Mouse (Mus musculus): ENCODE results near the gene Nfe2.

DNA sequence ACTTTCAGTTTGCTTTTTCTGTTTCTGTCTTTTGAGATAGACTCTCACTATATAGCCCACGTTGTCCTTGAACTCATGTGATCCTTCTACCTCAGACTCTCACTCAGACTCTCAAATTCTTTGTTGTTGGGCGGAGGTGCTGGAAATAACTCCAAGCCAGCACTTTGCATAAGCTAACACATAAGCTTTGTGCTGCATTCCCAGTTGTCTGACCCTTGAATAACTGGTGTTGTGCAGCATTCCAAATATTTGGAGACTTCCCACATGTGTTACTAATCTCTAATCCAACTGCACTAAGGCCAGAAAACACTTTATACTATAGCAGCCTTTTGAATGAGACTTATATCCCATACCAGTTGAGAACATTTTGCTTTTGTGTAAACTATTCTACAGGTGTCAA, 29.3 kb downstream of the Nfe2 start:
- TF ChIP-seq CTCF (conservative IDR thresholded peaks at IDR 0.05; ENCODE audit: low read length) (no peak), NANOG (IDR thresholded peaks at IDR 0.05; ENCODE audit: borderline replicate concordance, low read length) (no peak), POU5F1 (IDR thresholded peaks at IDR 0.05; ENCODE audit: borderline replicate concordance, low read length) (no peak)
